Mouse (Mus musculus) stomach, postnatal 0 days (tissue): ENCODE measurements around the gene Cux1. TPM values are rescaled to one million over a fixed set of nuclear protein-coding genes. Genes with fewer than 3 reads are reported as not detected.
A peak's percentile ranks its signal among the peaks of the same experiment; 100 is the strongest.

Experiments used
- ATAC-seq: fragments of 200-750 bp; cut with Nextera tagmentation; 2 replicates; pipeline ENCODE4 v1.8.0; 2017; ENCODE audit not compliant: low FRiP score, low TSS enrichment
- DNase-seq: peaks from one replicate; pipeline ENCODE4 v3.0.0-alpha.2; 2016; ENCODE audit warnings: low spot score
- H3K27ac ChIP-seq: fragments of 300-500 bp; sonication (generic); replicated peaks from 2 replicates; pipeline ENCODE4 v1.5.1; 2014; ENCODE audit warnings: mild to moderate bottlenecking, control low read depth
- H3K27me3 ChIP-seq: fragments of 300-500 bp; sonication (generic); 2 replicates; pipeline ENCODE4 v1.6.1; 2014; ENCODE audit warnings: low read length; ENCODE audit not compliant: control insufficient read depth, insufficient read depth
- H3K36me3 ChIP-seq: fragments of 300-500 bp; sonication (generic); 2 replicates; pipeline ENCODE4 v1.6.1; 2014; ENCODE audit warnings: low read length, mixed read lengths; ENCODE audit not compliant: control insufficient read depth, insufficient read depth
- H3K4me1 ChIP-seq: fragments of 300-500 bp; sonication (generic); replicated peaks from 2 replicates; pipeline ENCODE4 v1.6.1; 2014; ENCODE audit warnings: antibody characterized with exemption; ENCODE audit not compliant: control insufficient read depth, insufficient read depth
- H3K4me2 ChIP-seq: fragments of 300-500 bp; sonication (generic); replicated peaks from 2 replicates; pipeline ENCODE4 v1.6.1; 2014; ENCODE audit warnings: low read depth, mild to moderate bottlenecking, control low read depth, moderate library complexity
- H3K4me3 ChIP-seq: fragments of 300-500 bp; sonication (generic); 2 replicates; pipeline ENCODE4 v1.5.1; 2014; ENCODE audit warnings: low read depth, low read length, control low read depth
- H3K9ac ChIP-seq: fragments of 300-500 bp; sonication (generic); 2 replicates; pipeline ENCODE4 v1.6.1; 2014; ENCODE audit warnings: mild to moderate bottlenecking, low read length, control low read depth, mixed read lengths
- H3K9me3 ChIP-seq: fragments of 300-500 bp; sonication (generic); 2 replicates; pipeline ENCODE4 v1.6.1; 2016; ENCODE audit warnings: low read length; ENCODE audit not compliant: control insufficient read depth
- CTCF ChIP-seq: IDR thresholded peaks from 2 replicates; pipeline ENCODE4 v1.5.1; 2016; ENCODE audit warnings: antibody characterized with exemption, low read depth, mild to moderate bottlenecking, moderate library complexity
- EP300 ChIP-seq: optimal IDR thresholded peaks from 2 replicates; pipeline ENCODE3; 2016; ENCODE audit warnings: antibody characterized with exemption
- WGBS: fragments of 180-500 bp; shearing (Covaris S2); extraction: QIAGEN DNeasy Blood & Tissue Kit; methylation state at CpG from one replicate; pipeline ENCODE4 v1.1.7; 2014; 5-methylcytosine and 5-hydroxymethylcytosine counted together
- polyA plus RNA-seq: library from polyadenylated mRNA; unstranded; fragments of >200 nt; fragmentation: Nextera tagmentation; extraction: Ambion mirVana; gene quantifications from 2 replicates; pipeline ENCODE4 v1.2.1, GENCODE M21; 2015

Gene Cux1
- polyA plus RNA-seq, 1 experiment from 2014 or later, result 33.7 TPM

- no peak overlapping the region for H3K4me2 ChIP-seq
- WGBS, result 32% methylated on average over 13 of the region's 13 CpGs
- ATAC-seq (no peak; the same call in 1 of the 2 replicates), DNase-seq (no peak)
- peak overlapping the region; percentile 58; the same call in 1 of the 2 replicates for H3K27ac ChIP-seq
- H3K36me3 ChIP-seq, result no peaks in the 10 kb centered on the region; the same call in 1 of the 2 replicates
- no peaks in the 10 kb centered on the region for H3K27me3 ChIP-seq
- H3K9ac ChIP-seq, result no peak overlapping the region
- TF ChIP-seq CTCF (no peak), EP300 (no peak)
- no peaks in the 10 kb centered on the region for H3K9me3 ChIP-seq
- peaks cover 12% of the 10 kb centered on the region for H3K4me1 ChIP-seq
- H3K4me3 ChIP-seq, result no peak overlapping the region
These were observed 139.4 kb downstream of the Cux1 start for GRCm38 (mm10) chr5:136427772-136428497.

GRCm38 (mm10) chr5:136427121-136427771 lies 140.0 kb downstream of the Cux1 start:
- H3K27me3 ChIP-seq, result no peaks in the 10 kb centered on the region
- no peaks in the 10 kb centered on the region for H3K9me3 ChIP-seq
- H3K27ac ChIP-seq, result peak overlapping the region; percentile 45; the same call in 1 of the 2 replicates
- no peak overlapping the region for H3K4me3 ChIP-seq
- no peaks in the 10 kb centered on the region for H3K36me3 ChIP-seq
- H3K4me1 ChIP-seq, result peaks cover 12% of the 10 kb centered on the region
- no peak for TF ChIP-seq CTCF
- TF ChIP-seq EP300, result no peak
- 41% methylated on average over 4 of the region's 4 CpGs for WGBS
- H3K9ac ChIP-seq, result no peak overlapping the region
- H3K4me2 ChIP-seq, result no peak overlapping the region
- DNase-seq (no peak), ATAC-seq (no peak)

- no peaks in the 10 kb centered on the region for H3K36me3 ChIP-seq
- no peak overlapping the region for H3K27ac ChIP-seq
- H3K4me3 ChIP-seq, result no peak overlapping the region
- ATAC-seq (no peak), DNase-seq (no peak)
- no peaks in the 10 kb centered on the region for H3K27me3 ChIP-seq
- no peak overlapping the region for H3K4me2 ChIP-seq
- peaks cover 3% of the 10 kb centered on the region; the same call in 1 of the 2 replicates for H3K4me1 ChIP-seq
- TF ChIP-seq EP300, result no peak
- H3K9ac ChIP-seq, result no peak overlapping the region
- no peaks in the 10 kb centered on the region for H3K9me3 ChIP-seq
- 90% methylated on average over 2 of the region's 2 CpGs for WGBS
These were observed 144.3 kb downstream of the Cux1 start for GRCm38 (mm10) chr5:136422948-136423347.

- Histone ChIP-seq H3K27ac (no peak overlapping the region), H3K9ac (no peak overlapping the region), H3K4me3 (no peak overlapping the region), H3K27me3 (no peaks in the 10 kb centered on the region), H3K4me1 (no peaks in the 10 kb centered on the region), H3K36me3 (no peaks in the 10 kb centered on the region), H3K9me3 (no peaks in the 10 kb centered on the region), H3K4me2 (no peak overlapping the region)
- ATAC-seq, result 0 out of 2 replicates have a peak, but pooled peaks have one; percentile 53
- TF ChIP-seq CTCF, result no peak
- TF ChIP-seq EP300, result no peak
- WGBS, result 33% methylated on average over 3 of the region's 3 CpGs
- DNase-seq, result no peak
These were observed 145.4 kb downstream of the Cux1 start for GRCm38 (mm10) chr5:136421885-136422284.

GRCm38 (mm10) chr5:136421316-136421715 lies 146.0 kb downstream of the Cux1 start:
- WGBS, result 66% methylated on average over 3 of the region's 3 CpGs
- TF ChIP-seq CTCF (no peak), EP300 (no peak)
- no peak for DNase-seq
- no peaks in the 10 kb centered on the region for H3K4me1 ChIP-seq
- H3K9ac ChIP-seq, result no peak overlapping the region
- H3K4me2 ChIP-seq, result no peak overlapping the region
- H3K27me3 ChIP-seq, result no peaks in the 10 kb centered on the region
- H3K27ac ChIP-seq, result no peak overlapping the region
- H3K36me3 ChIP-seq, result no peaks in the 10 kb centered on the region
- peak; percentile 59; the same call in 1 of the 2 replicates for ATAC-seq
- no peak overlapping the region for H3K4me3 ChIP-seq
- no peaks in the 10 kb centered on the region for H3K9me3 ChIP-seq

- Histone ChIP-seq H3K4me3 (no peak overlapping the region), H3K4me1 (no peaks in the 10 kb centered on the region), H3K27me3 (no peaks in the 10 kb centered on the region), H3K36me3 (no peaks in the 10 kb centered on the region), H3K9ac (no peak overlapping the region), H3K9me3 (no peaks in the 10 kb centered on the region), H3K4me2 (no peak overlapping the region), H3K27ac (no peak overlapping the region)
- DNase-seq, result no peak
- WGBS, result 80% methylated on average over 3 of the region's 3 CpGs
- TF ChIP-seq CTCF (no peak), EP300 (no peak)
- ATAC-seq, result no peak
These were observed 146.9 kb downstream of the Cux1 start for GRCm38 (mm10) chr5:136420342-136420741.
